Mouse (Mus musculus) embryonic stem cell, embryonic (primary cell): Measurements from ENCODE around the gene Abcd3.
"Not testable (repeated sequence)": the region's sequence is repeated elsewhere in the genome, so short reads cannot be mapped to it uniquely, and the experiment has no call there.

ENCODE experiments used
- CTCF ChIA-PET, 4 experiments: fragments of 300-600 bp in 2 of 4; fragments of 350-600 bp in 2 of 4; sonication (Branson Sonifier 250); formaldehyde crosslinking; loops; one replicate each; lab custom pipeline; 2022; ENCODE audit warnings: inconsistent platforms in 2 of 4; lab: Charles Lee
- POLR2A ChIA-PET, 4 experiments: fragments of 300-600 bp in 2 of 4; fragments of 350-600 bp in 2 of 4; sonication (Branson Sonifier 250); formaldehyde crosslinking; loops; one replicate each; lab custom pipeline; 2022; ENCODE audit warnings: antibody characterized with exemption in 4 of 4, inconsistent platforms in 1 of 4; lab: Charles Lee

The Abcd3 gene

DNA sequence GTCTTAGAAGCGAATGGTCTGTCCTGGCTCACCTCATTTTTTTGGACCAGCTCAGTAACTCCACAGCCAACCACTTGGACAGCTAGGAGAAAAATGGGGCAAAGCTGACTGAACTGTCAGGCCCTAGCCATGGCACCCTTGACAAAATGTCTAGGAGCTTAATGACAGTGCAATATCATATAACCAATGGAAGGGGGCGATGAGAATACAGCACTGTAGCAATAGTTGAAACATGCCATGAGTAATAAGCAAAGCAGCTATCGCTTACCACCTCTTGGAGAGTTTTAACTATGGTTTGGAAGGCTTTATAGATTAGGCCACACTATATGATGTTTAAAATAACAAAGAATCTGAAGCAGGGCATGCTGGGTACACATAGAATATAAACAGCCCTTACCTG, 46.3 kb downstream of the Abcd3 start:
- POLR2A ChIA-PET, result interaction anchor here in 2 of 4 experiments (0.7 to 3.2 kb wide), 10 partner anchors 9 to 233 kb away, joined by 3 to 14 read pairs (median 4); partner anchors contain the start of gene Abcd3 (in 2 of the 2)
- CTCF ChIA-PET, result interaction anchor here (0.5 to 2.4 kb wide), 26 partner anchors 9 to 1760 kb away, joined by 3 to 11 read pairs (median 4); partner anchors contain the start of genes Abcd3 (in 1 of the 4) and F3 (in 1 of the 4)

DNA sequence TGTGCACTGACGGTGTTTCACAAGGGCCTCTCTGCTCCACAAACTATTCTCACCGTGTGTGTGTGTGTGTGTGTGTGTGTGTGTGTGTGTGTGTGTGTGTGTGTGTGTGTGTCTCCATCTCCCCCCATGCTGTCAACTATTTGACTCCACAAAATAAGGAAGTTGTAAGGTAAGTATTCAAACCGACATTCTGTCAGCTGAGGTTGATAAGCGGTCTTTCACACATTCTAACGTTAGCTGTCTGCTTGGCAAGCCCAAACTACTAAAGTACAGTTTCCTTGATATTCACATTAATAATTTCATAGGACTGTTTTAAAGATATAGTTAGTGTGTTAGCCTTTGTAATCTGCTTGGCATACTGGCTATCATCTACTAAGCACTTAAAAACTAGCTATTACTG, 48.3 kb downstream of the Abcd3 start:
- ChIA-PET POLR2A (interaction anchor here in 2 of 4 experiments (0.8 to 1.4 kb wide), 4 partner anchors 12 to 227 kb away, joined by 3 to 4 read pairs (median 3); no protein-coding TSS in a partner anchor), CTCF (interaction anchor here in 3 of 4 experiments (0.6 to 1.5 kb wide), 6 partner anchors 11 to 354 kb away, joined by 3 to 6 read pairs (median 4); no protein-coding TSS in a partner anchor)

DNA sequence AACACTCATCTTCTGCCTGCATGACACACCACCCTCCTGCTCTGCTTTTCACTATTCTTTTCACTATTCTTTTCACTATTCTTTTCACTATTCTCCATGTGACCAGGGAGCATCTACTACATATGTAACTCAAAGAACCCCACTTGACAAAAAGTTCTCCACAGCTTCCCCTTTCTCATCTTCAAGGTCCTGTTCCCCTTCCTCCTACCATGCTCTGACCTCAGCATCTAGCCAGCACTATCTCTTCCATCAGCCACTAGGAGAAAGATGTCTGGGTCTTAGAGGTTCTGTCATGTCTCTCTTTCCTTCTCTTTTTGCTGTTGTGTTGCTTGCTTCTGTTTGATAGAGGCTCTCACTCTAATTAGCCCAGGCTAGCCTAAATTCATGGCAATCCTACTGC, 49.1 kb downstream of the Abcd3 start:
- CTCF ChIA-PET, result interaction anchor here in 3 of 4 experiments (0.7 to 1.5 kb wide), 4 partner anchors 12 to 140 kb away, joined by 3 to 6 read pairs (median 4); no protein-coding TSS in a partner anchor

DNA sequence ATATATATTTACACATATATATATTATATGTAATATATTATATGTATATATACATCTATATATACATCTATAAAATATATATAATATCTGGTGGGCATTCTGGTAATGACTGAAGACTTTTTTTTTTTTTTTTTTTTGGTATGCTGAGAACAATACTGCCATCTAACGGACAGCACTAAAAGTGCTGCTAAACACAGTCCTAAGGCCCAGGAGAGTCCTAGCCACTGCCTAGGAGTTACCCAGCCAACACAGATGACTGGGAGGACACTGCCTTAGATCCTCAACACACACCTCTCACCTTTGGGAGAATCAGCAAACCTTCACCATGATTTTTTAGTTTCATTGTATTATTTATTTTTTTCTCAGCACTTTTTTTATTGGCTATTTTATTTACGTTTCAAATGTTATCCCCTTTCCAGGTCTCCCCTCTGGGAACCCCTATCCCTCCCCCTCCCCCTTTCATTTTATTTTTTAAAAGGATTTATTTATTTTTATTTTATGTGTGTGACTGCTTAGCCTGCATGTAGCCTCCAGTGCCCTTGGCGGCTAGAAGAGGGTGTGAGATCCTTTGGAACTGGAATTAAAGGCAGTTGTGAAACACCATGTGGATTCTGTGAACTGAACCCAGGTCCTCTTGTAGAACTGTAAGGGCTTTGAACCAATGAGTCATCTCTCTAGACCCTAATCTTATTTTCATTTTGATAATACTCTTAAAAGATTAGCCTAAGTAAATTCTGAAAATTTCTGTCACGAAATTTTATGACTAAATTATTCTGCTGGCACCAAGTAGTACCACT, 52.8 kb downstream of the Abcd3 start:
- ChIA-PET CTCF (interaction anchor here in 3 of 4 experiments (0.6 to 3.3 kb wide), 4 partner anchors 26 to 226 kb away, joined by 3 to 11 read pairs (median 4); no protein-coding TSS in a partner anchor), POLR2A (interaction anchor here in 3 of 4 experiments (0.7 to 3.2 kb wide), 9 partner anchors 20 to 222 kb away, joined by 3 to 20 read pairs (median 3); no protein-coding TSS in a partner anchor)

More for the DNA sequence above, 49.1 kb downstream of the Abcd3 start:
- POLR2A ChIA-PET, result interaction anchor here in 1 of 4 experiments (1.2 to 1.9 kb wide), 2 partner anchors 11 to 29 kb away, joined by 4 to 5 read pairs; no protein-coding TSS in a partner anchor

DNA sequence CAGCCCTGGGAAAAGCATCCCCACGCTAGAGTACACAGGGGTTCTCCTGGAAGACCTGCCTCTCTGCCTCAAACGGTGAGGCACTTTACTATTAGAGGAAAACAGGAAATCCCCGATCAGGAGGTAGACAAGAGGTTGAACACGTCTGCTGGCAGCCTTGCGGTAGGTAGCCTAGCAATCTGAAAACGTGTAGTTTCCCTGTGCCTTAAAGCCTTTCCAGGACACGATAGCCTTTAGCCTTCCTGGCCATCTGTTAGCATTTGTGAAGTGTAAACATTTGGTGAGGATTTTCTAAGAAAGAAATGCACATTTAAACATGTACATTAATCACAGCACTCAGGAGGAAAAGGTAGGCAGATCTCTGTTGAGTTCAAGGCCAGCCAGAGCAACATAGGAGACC, 56.7 kb downstream of the Abcd3 start:
- POLR2A ChIA-PET, result interaction anchor here in 3 of 4 experiments (0.5 to 2.4 kb wide), 10 partner anchors 17 to 219 kb away, joined by 3 to 15 read pairs (median 4); no protein-coding TSS in a partner anchor
- CTCF ChIA-PET, result no interaction called here

DNA sequence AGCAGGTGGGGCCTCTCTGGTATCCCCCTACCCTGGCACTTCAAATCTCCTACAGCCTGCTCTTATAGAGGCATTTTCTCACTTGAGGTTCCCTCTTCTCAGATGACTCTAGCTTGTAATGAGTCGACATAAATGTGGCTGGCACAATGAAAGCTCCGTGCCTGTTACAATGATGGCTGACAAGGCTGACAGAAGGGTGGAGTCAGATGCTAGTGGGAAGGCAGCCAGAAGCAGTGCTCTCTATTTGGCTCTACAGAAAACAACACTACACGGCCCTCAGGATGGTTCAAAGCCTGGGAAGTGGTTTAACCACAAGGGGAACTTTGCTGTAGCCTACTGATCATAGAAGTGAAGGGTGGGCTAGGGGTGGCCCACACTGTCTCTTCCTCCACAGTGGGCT, 60.0 kb downstream of the Abcd3 start:
- ChIA-PET POLR2A (interaction anchor here in 2 of 4 experiments (1.0 to 4.5 kb wide), 21 partner anchors 12 to 215 kb away, joined by 3 to 24 read pairs (median 5); partner anchors contain the start of gene F3 (in 1 of the 2)), CTCF (no interaction called here)

DNA sequence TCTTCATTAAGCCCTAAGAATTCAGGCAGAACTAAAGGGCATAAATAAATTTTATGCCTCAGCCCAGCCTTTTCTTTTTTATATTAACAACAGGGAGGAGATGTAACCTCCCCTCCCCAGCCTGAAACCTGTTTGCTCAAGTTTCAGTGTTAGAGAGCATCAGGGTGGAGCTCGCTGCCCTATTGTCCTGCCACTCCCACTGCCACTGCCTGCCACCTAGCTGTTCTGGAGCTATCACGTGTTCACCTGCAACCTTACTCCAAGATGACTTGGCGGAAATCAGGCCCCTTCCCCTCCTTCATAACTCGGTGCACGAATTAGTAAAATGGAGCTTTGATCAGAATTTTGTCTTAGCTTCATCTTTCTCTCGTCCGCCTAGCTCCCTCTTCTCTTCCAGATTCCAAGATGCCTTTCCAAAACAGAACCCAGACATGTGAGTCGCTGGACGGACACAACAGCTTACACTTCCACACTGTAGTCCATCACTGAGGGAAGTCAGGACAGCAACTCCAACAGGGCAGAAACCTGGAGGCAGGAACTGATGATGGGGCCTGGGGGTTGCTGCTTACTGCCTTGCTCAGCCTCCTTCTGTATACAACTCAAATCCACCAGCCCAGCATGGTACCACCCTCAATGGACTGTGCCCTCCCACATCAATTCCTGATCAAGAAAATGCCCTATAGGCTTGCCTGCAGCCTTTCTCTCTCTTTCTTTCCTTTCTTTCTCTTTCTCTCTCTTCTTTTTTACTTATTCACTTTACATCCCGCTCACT, 60.6 kb downstream of the Abcd3 start:
- CTCF ChIA-PET, result not testable (repeated sequence)
- POLR2A ChIA-PET, result interaction anchor here in 2 of 4 experiments (1.0 to 4.5 kb wide), 21 partner anchors 12 to 215 kb away, joined by 3 to 24 read pairs (median 5); partner anchors contain the start of gene F3 (in 1 of the 2)

DNA sequence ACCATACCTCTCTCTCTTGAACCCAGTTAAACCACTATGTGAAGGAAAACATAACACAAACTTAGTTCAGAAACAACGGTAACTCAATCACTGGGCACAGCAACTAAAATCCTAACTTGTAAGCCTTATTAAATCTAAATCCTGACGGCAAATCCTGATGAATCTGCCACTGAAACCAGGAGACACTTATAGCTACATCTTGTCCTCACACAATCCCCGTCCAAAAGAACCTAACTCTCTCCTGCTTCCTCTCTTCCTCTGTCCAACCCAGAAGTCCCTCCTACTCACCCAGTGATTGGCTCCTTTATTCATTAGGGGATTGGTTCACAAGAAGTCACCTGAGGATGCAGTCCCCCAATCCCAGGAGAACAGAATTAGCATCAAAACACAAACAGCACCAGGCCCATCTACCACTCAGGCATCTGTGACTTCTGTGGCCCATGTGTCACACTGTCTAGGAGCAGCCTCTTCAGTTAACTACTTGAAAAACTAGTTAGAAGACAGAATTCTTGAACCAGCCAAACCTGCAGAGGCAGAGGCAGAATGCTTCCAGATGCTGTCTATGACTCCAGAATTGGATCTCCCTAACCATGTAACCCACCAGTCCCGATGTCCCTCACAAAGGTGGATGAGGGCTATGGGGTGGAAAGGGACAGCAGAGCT, 73.8 kb downstream of the Abcd3 start:
- CTCF ChIA-PET, result interaction anchor here in 2 of 4 experiments (0.6 kb wide), 2 partner anchors 201 to 659 kb away, joined by 3 to 4 read pairs; no protein-coding TSS in a partner anchor
- POLR2A ChIA-PET, result interaction anchor here in 3 of 4 experiments (0.6 to 7.5 kb wide), 80 partner anchors 9 to 534 kb away, joined by 3 to 163 read pairs (median 5); partner anchors contain the start of genes Abcd3 (in 3 of the 3), F3 (in 2 of the 3) and Alg14 (in 1 of the 3)

DNA sequence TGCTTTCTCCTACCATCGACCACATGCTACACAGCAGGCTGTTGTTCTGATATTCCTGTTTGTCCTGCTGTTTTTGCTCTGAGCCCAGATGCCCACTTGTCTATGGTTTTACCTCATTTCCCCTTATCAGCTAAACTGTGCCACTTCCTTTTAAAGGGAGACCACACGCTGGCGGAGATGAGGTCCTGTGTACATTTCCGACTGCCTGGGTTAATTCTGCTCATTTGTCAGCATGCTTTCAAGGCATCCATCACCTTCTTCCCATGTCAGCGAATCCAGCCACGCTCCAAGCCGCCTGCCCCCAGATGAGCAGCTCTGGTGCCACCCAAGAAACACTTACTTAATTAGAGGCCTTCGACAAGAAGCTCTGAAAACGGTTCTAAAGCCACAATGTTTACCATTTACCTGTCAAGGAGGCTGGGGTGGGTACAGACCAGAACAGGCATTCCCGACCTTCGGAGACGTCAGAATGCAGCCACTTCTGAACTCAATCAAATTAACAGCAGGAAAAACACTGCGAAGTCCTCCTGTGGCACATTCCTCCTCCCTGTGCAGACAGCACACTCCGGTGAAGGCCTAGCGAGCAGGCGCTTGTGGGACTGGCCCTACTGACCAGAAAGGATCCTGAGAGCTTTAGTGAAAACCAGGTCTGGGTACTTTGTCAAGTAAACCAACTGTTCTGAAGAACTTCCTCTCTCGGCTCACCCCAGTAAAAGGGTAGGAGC, 75.5 kb downstream of the Abcd3 start:
- POLR2A ChIA-PET, result interaction anchor here in 3 of 4 experiments (0.6 to 8.3 kb wide), 61 partner anchors 10 to 879 kb away, joined by 3 to 163 read pairs (median 4); partner anchors contain the start of genes F3 (in 3 of the 3), Abcd3 (in 1 of the 3), Alg14 (in 1 of the 3) and Cnn3 (in 1 of the 3)
- CTCF ChIA-PET, result interaction anchor here in 2 of 4 experiments (0.9 to 1.4 kb wide), 3 partner anchors 13 to 200 kb away, joined by 3 to 15 read pairs (median 3); no protein-coding TSS in a partner anchor

DNA sequence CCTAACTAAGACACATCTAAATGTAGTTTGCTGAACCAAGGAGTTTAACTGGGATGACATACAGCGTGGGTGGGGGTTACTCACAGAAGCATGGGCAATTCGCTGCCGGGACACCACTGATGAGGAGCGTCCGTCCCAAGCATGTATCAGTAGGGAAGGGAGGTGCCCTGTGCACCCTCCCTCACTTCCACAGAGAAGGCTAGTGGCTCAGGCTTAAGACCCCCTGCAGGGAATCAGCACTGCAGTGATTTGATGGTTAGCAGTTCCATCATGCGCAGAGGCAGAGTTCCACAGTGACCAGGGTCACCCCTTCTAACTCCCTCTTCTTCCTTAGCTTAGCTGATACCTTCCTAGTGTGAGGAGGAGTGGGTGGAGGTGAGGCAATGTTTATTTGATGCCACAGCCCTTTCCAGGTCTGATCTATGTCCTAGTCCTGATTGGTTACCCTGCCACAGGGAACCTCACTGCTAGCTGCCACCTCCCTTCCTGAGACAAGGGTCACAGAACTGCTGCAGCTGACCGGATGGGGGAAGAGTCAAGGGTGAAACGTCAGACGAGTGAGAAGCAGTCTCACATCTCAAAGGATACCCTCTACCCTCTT, 76.3 kb downstream of the Abcd3 start:
- ChIA-PET CTCF (interaction anchor here in 2 of 4 experiments (1.2 to 2.9 kb wide), 3 partner anchors 12 to 199 kb away, joined by 3 to 15 read pairs (median 11); no protein-coding TSS in a partner anchor), POLR2A (interaction anchor here in 3 of 4 experiments (0.6 to 8.3 kb wide), 52 partner anchors 9 to 568 kb away, joined by 3 to 163 read pairs (median 4); partner anchors contain the start of genes F3 (in 3 of the 3), Abcd3 (in 1 of the 3), Alg14 (in 1 of the 3) and Cnn3 (in 1 of the 3))

DNA sequence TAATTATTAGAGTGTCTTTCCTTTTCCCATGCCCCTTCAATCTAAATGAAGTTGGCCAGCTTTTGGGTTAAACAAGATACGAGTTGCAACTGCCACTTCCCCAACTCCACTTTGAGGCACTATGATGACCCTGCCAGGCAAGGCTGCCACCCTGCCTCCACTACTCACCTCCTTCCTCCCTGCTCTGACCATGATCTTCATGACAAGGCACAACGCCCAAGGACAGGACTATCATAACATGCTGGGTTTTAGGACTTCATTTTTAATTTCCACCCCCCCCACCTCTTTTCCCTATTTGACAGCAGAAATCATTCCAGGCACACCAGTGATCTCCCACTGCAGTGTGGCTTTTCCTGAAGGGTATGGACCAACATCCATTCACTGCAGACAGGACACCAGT, 77.2 kb downstream of the Abcd3 start:
- CTCF ChIA-PET, result interaction anchor here in 3 of 4 experiments (0.6 to 2.9 kb wide), 10 partner anchors 155 to 569 kb away, joined by 4 to 50 read pairs (median 18); no protein-coding TSS in a partner anchor
- POLR2A ChIA-PET, result interaction anchor here in 3 of 4 experiments (0.6 to 8.3 kb wide), 38 partner anchors 8 to 567 kb away, joined by 3 to 163 read pairs (median 14); partner anchors contain the start of genes F3 (in 3 of the 3), Rwdd3 (in 2 of the 3), Abcd3 (in 1 of the 3) and Slc44a3 (in 1 of the 3)

DNA sequence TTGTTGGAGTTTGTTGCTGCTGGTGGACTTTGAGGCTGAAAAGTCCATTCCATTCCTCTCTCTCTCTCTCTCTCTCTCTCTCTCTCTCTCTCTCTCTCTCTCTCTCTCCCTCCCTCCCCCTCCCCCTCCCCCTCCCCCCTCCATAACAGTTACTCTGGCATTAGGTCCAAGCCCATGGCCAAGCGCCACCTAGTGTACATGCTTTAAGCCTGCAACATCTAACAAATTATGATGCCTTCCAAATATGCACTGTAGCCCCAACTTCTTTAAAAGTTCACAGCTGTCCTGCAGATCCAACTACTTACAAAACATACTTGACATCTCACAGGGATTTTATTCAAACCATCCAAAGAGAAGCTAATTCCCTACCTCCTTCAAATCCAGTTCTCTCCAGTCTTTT, 77.6 kb downstream of the Abcd3 start:
- POLR2A ChIA-PET, result interaction anchor here (1.0 to 8.3 kb wide), 36 partner anchors 12 to 566 kb away, joined by 3 to 163 read pairs (median 15); partner anchors contain the start of genes F3 (in 3 of the 4), Abcd3 (in 1 of the 4) and Rwdd3 (in 1 of the 4)

DNA sequence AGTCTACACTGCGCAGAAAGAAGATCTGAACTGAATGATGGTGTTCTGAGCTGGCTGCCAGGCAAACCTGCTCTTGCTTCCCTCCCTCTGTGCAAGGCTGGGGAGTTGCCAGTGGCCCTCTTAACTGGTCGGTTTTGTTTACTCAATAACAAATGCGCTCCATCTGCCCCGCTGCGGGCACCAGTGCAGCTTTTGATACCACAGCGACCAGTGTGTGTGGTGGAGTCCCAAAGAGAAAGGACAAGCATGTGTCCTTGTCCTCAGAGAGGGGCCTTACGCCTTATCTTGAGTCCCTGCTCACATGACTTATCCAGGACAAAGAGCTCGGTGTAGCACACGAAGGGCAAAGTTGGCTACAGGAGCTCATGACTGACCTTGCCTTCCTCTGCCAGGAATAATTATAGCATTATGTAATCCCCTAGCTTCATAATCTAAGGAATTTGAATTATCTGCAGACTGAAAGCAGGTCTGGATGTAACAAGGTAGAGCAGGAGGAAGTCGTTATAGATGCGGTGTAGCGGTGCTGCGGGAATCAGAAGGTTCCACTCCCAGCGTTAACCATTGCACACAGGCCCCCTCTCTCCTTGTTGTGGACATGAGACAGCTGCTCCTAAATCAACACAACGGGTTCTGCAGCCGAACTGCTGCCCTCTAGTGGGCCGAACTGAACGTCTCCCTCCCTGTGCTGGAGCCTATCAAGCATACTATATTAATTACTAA, 78.9 kb downstream of the Abcd3 start:
- CTCF ChIA-PET, result interaction anchor here (0.5 to 2.9 kb wide), 102 partner anchors 8 to 878 kb away, joined by 3 to 50 read pairs (median 5); partner anchors contain the start of genes F3 (in 4 of the 4), Slc44a3 (in 3 of the 4) and Rwdd3 (in 1 of the 4)
- POLR2A ChIA-PET, result interaction anchor here (0.5 to 8.3 kb wide), 110 partner anchors 11 to 1385 kb away, joined by 3 to 163 read pairs (median 4); partner anchors contain the start of genes F3 (in 3 of the 4), Abcd3 (in 2 of the 4), Rwdd3 (in 2 of the 4) and Slc44a3 (in 2 of the 4)

More for the DNA sequence above, 77.6 kb downstream of the Abcd3 start:
- CTCF ChIA-PET, result interaction anchor here (0.6 to 2.9 kb wide), 41 partner anchors 9 to 568 kb away, joined by 3 to 50 read pairs (median 9); partner anchors contain the start of gene F3 (in 1 of the 4)

DNA sequence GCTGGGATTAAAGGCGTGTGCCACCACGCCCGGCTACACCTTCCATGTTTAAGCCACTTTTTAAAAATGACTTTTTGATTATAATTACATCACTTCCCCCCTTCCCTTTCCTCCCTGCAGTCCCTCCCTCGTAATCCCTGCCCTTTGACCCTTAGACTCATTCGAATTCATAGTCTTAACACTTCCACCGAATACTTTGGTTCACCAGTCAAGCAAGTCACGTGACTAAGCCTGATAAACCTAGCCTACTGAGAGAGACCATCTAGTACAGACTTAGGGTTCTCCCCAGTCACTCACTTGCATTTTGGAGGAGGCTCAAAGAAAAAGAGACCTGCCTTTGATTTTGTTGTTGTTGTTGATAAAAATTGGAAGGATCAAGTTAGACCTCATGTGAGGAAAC, 79.6 kb downstream of the Abcd3 start:
- CTCF ChIA-PET, result interaction anchor here (0.6 to 2.7 kb wide), 28 partner anchors 9 to 878 kb away, joined by 3 to 50 read pairs (median 9); partner anchors contain the start of genes F3 (in 1 of the 4) and Rwdd3 (in 1 of the 4)
- POLR2A ChIA-PET, result interaction anchor here (0.5 to 8.3 kb wide), 69 partner anchors 10 to 1385 kb away, joined by 3 to 163 read pairs (median 6); partner anchors contain the start of genes F3 (in 3 of the 4), Rwdd3 (in 2 of the 4) and Abcd3 (in 1 of the 4)
